Mouse (Mus musculus) limb, embryonic 14.5 days (tissue): ENCODE data around the gene Syt2. TPM values are rescaled to one million over a fixed set of nuclear protein-coding genes. Genes with fewer than 3 reads are reported as not detected.

Source experiments
- ATAC-seq: fragments of 200-750 bp; cut with Nextera tagmentation; 2 replicates; pipeline ENCODE4 v1.8.0; 2017; ENCODE audit warnings: low read depth, moderate number of reproducible peaks, moderate TSS enrichment; ENCODE audit not compliant: low FRiP score
- DNase-seq: peaks from one replicate; pipeline ENCODE4 v3.0.0-alpha.2; 2015; ENCODE audit warnings: low spot score
- H3K27ac ChIP-seq: fragments of 300-500 bp; sonication (generic); replicated peaks from 2 replicates; pipeline ENCODE4 v1.5.1; 2014; ENCODE audit warnings: low read depth, mild to moderate bottlenecking, low read length, moderate library complexity, mixed read lengths
- H3K27me3 ChIP-seq: fragments of 300-500 bp; sonication (generic); 2 replicates; pipeline ENCODE4 v1.6.1; 2014; ENCODE audit warnings: low read length, mixed read lengths; ENCODE audit not compliant: control insufficient read depth, insufficient read depth
- H3K36me3 ChIP-seq: fragments of 300-500 bp; sonication (generic); 2 replicates; pipeline ENCODE4 v1.6.1; 2014; ENCODE audit warnings: mild to moderate bottlenecking, low read length, moderate library complexity, mixed read lengths; ENCODE audit not compliant: control insufficient read depth, insufficient read depth
- H3K4me1 ChIP-seq: fragments of 300-500 bp; sonication (generic); 2 replicates; pipeline ENCODE4 v1.6.1; 2014; ENCODE audit warnings: antibody characterized with exemption, low read length, mixed read lengths; ENCODE audit not compliant: control insufficient read depth, insufficient read depth
- H3K4me2 ChIP-seq: fragments of 300-500 bp; sonication (generic); replicated peaks from 2 replicates; pipeline ENCODE4 v1.6.1; 2014; ENCODE audit warnings: low read depth, mild to moderate bottlenecking, low read length, moderate library complexity; ENCODE audit not compliant: severe bottlenecking
- H3K4me3 ChIP-seq: fragments of 300-500 bp; sonication (generic); replicated peaks from 2 replicates; pipeline ENCODE4 v1.5.1; 2014; ENCODE audit warnings: low read length
- H3K9ac ChIP-seq: fragments of 300-500 bp; sonication (generic); 2 replicates; pipeline ENCODE4 v1.6.1; 2014; ENCODE audit warnings: mild to moderate bottlenecking, low read depth, low read length, moderate library complexity; ENCODE audit not compliant: severe bottlenecking
- H3K9me3 ChIP-seq: fragments of 300-500 bp; sonication (generic); 2 replicates; pipeline ENCODE4 v1.6.1; 2016; ENCODE audit warnings: low read length; ENCODE audit not compliant: control insufficient read depth
- POLR2A ChIP-seq: fragments of 200-500 bp; IDR thresholded peaks from 2 replicates; pipeline ENCODE4 v1.8.0; 2012; ENCODE audit warnings: inconsistent platforms, mild to moderate bottlenecking, moderate library complexity, borderline replicate concordance; ENCODE audit not compliant: insufficient read depth, insufficient read length; ENCODE audit errors: extremely low read depth
- WGBS: fragments of 180-500 bp; shearing (Covaris S2); extraction: QIAGEN DNeasy Blood & Tissue Kit; methylation state at CpG from one replicate; pipeline ENCODE4 v1.1.7; 2014; 5-methylcytosine and 5-hydroxymethylcytosine counted together
- polyA plus RNA-seq, 2 experiments: library from polyadenylated mRNA; depleted of rRNA in 1 of 2; stranded (reverse) in 1 of 2; unstranded in 1 of 2; fragments of >200 nt; fragmentation: Nextera tagmentation in 1 of 2; extraction: Ambion mirVana in 1 of 2; gene quantifications; 2 replicates each; pipeline versions ENCODE4 v1.2.1 to v1.2.3; 2012 to 2014

Syt2 gene
- polyA plus RNA-seq, 2 experiments = 0.44 to 1.5 TPM

GRCm38 (mm10) chr1:134647591-134647990 lies 1.1 kb downstream of the Syt2 start:
- Histone ChIP-seq H3K4me1 (peaks cover 22% of the 10 kb centered on the region), H3K9me3 (no peaks in the 10 kb centered on the region), H3K4me3 (peak overlapping the region; percentile 52), H3K27ac (no peak overlapping the region), H3K4me2 (peak overlapping the region; percentile 88), H3K36me3 (no peaks in the 10 kb centered on the region), H3K27me3 (peaks cover 52% of the 10 kb centered on the region), H3K9ac (no peak overlapping the region)
- 26% methylated on average over 6 of the region's 7 CpGs for WGBS
- ATAC-seq = no peak
- TF ChIP-seq POLR2A = no peak
- DNase-seq = no peak

DNA sequence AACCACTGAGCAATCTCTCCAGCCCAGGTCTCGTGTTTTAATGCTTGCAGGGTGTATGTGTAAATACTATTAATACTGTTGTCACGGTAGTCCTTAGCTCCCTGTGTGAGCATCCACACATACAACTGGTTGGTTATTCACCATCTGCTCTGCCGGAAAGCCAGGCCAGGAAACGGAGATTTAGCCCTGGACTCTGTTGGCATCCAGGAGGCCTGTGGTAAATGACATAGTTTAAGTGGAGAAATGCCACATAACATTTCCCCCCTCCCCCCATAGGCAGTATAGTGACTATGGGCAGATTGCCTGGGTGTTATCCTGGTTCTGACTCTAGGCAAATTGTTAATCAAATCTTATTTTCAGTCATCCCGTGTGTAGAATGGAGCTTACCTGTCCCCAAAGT lies 4.3 kb downstream of the Syt2 start:
- Histone ChIP-seq H3K36me3 (no peaks in the 10 kb centered on the region), H3K27ac (no peak overlapping the region), H3K27me3 (peaks cover 30% of the 10 kb centered on the region), H3K9me3 (no peaks in the 10 kb centered on the region), H3K4me1 (peaks cover 27% of the 10 kb centered on the region), H3K4me3 (no peak overlapping the region), H3K9ac (no peak overlapping the region), H3K4me2 (no peak overlapping the region)
- no peak for DNase-seq
- no peak for ATAC-seq
- TF ChIP-seq POLR2A = no peak
- WGBS = 74% methylated on average over 5 of the region's 5 CpGs

DNA sequence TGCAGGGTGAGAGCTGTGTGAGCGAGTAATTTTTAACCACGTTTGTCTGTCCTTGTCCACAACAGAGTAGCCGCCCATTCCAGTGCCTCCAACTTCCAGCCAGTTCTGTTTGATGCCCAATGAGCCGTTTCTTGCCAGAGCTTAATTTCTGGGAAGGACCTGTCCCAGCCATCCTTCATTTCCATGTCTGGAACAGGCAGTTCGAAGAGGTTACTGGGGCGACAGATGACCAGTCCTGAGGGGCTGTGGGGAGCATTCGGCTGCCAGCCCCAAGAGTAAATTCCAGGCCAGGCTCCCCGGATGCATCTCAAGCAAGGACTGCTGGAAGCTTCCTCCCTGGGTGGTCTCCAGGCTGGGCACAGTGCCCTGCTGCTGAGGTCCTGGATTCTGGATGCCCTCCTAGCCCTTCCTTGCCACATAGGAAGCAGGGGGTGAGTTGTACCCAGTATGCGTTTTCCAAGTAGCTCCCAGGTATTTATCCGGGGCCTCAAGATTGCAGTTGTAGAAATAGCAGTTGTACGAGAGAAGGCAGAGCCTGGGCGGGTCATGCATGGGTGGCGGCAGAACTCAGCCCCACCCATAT lies 4.9 kb downstream of the Syt2 start:
- Histone ChIP-seq H3K4me2 (no peak overlapping the region; the same call in 1 of the 2 replicates), H3K27ac (peak overlapping the region; percentile 61), H3K4me3 (no peak overlapping the region), H3K9ac (no peak overlapping the region), H3K9me3 (no peaks in the 10 kb centered on the region), H3K4me1 (peaks cover 24% of the 10 kb centered on the region), H3K36me3 (no peaks in the 10 kb centered on the region), H3K27me3 (peaks cover 24% of the 10 kb centered on the region)
- 46% methylated on average over 13 of the region's 13 CpGs for WGBS
- TF ChIP-seq POLR2A = no peak
- peak; percentile 64 for ATAC-seq
- no peak for DNase-seq

DNA sequence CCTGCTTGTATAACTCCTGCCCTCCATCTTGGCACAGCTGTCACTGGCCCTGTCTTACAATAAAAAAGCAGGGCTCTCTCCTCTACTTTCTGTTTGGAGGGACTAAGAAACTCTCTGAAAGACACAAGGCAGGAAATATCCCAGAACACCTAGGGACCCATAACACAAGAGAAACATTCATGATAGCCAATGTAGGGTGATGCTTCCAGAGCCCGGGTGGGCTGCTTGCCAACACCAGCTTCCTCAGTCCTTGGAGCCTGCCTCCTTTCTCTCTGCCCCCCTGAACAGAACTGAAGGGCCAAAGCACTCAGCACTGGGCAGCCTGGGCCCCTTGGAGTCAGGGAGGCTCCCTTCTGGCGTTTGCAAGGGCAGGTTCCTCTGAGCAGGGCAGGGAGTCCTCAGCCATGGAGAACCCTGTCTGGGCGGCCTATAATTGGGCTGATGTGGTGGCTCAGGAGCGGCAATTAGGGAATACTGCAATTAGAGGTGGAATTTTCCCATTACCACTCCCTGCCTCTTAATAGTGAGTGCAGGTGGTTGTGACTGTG lies 5.4 kb downstream of the Syt2 start:
- DNase-seq = peak; percentile 38
- Histone ChIP-seq H3K9me3 (no peaks in the 10 kb centered on the region), H3K27ac (peak overlapping the region; percentile 61), H3K4me1 (peaks cover 24% of the 10 kb centered on the region), H3K4me2 (no peak overlapping the region; the same call in 1 of the 2 replicates), H3K27me3 (peaks cover 18% of the 10 kb centered on the region), H3K9ac (0 out of 2 replicates have a peak overlapping the region, but pooled peaks have one; percentile 38), H3K4me3 (no peak overlapping the region), H3K36me3 (no peaks in the 10 kb centered on the region)
- 22% methylated on average over 4 of the region's 4 CpGs for WGBS
- peak; percentile 45 for ATAC-seq
- TF ChIP-seq POLR2A = no peak

DNA sequence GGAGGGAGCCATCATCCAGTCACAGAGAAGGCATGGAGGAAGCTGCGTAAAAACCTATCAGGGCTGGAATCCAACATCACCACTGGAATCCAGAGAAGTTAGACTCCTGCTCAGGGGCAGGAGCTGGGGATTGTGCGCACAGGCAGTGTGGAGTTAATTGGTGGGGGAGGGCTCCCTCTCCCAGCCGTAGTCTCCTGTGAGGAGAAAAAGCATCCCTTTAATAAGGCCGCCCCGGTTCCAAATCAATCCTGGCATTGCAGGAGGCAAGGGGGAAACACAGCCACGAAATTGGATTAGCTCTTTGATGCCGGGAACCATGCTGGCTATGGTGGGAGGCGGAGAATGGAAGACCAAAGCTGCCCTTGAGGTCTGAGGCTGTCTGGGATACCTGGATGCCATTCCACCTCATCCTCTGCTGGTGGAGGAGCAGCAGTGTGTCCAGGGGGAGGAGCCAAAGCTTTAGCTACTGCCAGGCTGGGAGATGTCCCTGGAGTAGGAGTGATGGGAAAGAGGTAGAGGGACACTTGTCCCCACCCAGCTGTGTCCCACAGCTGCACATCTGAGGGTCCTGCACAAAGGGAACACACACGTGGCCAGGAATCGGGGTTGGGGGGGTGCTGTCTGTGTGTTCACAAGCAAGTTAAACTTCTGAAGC lies 7.3 kb downstream of the Syt2 start:
- H3K9ac ChIP-seq = no peak overlapping the region
- 14% methylated on average over 10 of the region's 10 CpGs for WGBS
- H3K27me3 ChIP-seq = peaks cover under 1% of the 10 kb centered on the region; the same call in 1 of the 2 replicates
- ATAC-seq (no peak), DNase-seq (no peak)
- no peaks in the 10 kb centered on the region for H3K9me3 ChIP-seq
- H3K4me2 ChIP-seq = no peak overlapping the region
- H3K27ac ChIP-seq = no peak overlapping the region
- no peak overlapping the region for H3K4me3 ChIP-seq
- H3K4me1 ChIP-seq = peaks cover 24% of the 10 kb centered on the region
- H3K36me3 ChIP-seq = no peaks in the 10 kb centered on the region
- TF ChIP-seq POLR2A = no peak
